Mouse (Mus musculus) spleen, adult 18-20 months (tissue): ENCODE data around the gene Supt4a.

Experiments used
- DNase-seq, 2 experiments: peaks; one replicate each; pipeline ENCODE4 v3.0.0; 2022; ENCODE audit warnings: mixed read lengths in 2 of 2

Gene Supt4a

DNA sequence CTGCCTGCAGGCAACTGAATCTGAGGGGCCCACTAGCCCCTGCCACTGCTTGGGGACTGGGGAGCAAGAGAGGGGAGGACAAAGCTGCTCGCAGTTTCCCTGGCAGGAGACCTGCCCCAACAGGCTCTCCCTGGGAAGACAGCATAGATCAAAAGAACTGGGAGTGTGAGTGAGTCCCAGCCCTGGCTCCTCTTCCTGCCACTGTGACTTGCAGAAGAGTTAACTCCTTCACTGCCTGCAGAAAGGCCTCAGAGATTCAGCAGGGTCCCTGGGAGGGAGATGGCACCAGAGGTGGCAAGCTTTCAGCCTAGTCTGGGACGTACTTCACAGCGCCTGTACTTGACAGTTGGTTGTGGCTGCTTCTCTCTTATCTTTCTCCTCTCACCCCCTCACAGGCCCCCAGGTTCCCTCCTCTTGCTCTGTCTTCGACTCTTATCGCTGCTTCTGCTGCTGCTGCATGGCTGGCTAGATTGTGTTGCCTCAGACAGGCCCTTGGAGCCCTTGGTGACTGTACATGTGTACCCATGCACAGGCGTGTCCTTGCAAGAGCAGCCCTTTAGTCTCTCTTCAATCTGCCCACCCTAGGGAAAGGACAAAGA, 11.3 kb upstream of the Supt4a start:
- DNase-seq, result no peak

GRCm38 (mm10) chr11:87727021-87727420, 10.3 kb upstream of the Supt4a start:
- no peak for DNase-seq

GRCm38 (mm10) chr11:87727471-87727870, 9.9 kb upstream of the Supt4a start:
- no peak for DNase-seq

DNA sequence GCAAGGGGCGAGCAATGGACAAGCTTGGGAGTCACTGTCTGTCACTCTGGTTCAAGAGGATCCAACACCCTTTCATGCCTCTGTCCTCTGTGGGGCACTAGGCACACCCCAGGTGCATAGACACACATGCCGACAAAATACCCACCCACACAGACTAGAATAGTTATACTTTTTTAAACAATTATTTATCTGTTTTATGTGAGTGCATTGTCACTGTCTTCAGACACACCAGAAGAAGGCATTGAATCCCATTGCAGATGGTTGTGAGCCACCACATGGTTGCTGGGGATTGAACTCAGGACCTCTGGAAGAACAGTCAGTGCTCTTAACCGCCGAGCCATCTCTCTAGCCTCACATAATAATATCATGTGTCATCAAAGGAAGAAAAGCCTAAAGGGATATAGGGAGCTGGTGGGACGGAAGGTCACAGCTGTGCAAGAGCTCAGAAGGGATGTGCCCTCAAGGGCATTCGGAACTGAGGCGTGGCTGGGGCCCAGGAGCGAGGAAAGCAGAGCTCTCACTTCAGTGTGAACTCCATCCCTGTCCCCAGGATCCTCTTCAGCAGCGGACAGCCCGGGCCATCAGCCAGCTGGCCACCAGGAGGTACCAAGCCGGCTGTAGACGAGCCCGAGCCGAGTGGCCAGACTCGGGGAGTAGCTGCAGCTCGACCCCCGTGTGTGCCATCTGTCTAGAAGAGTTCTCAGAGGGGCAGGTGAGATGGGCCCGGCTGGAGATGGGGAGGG, 8.3 kb upstream of the Supt4a start:
- DNase-seq, result no peak

DNA sequence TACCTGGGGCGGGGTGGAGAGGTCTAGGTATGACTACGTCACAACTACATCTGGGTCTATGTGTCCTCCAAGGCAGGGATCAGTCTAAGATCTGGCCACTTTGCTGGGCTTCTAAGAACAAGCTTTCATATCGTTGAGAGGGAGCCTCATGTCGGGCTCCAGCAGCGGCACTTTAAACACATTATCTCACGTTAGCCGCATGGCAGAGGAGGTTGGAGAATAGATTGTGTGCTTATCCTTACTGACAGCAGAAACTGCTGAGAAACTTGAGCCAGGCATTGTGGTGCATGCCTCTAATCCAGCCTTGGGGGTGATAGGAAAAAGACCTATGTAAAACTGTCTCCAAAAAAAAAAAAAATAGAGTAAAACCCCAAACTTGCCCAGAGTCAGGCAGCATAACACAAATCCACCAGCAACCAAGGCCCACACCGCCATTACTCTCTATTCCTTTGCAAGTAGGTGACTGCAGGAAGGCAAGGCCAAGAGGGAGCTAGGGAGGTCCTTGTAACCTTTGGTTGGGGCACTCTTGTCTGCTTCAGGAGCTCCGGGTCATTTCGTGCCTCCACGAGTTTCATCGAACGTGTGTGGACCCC, 7.7 kb upstream of the Supt4a start:
- DNase-seq, result no peak

DNA sequence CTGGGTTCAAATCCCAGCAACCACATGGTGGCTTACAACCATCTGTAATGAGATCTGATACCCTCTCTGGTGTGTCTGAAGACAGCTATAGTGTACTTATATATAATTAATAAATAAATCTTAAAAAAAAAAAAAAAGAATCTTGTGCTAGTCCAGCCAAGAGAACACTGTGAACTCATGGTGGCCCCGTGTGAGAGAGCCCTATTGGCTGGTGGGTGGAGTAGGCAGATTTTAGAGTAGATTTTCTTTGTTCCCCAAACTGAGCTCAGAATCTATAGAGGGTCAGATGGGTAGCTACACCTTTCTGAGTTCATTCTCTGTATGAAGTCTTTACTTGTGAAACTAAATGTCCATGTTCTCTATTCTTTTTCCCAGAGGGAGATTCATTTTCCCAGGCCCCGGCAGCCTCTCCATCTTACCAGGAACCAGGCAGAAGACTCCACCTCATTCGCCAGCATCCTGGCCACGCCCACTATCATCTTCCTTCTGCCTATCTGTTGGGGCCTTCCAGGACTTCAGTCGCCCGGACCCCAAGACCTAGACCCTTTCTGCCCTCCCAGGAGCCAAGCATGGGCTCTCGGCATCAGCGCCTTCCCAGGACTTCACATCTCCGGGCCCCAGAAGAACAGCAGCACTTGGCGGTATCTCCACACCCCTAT, 6.6 kb upstream of the Supt4a start:
- DNase-seq, result no peak

GRCm38 (mm10) chr11:87734346-87734745, 3.0 kb upstream of the Supt4a start:
- DNase-seq, result peak in 1 of 2 experiments; percentile 43

GRCm38 (mm10) chr11:87735691-87736090, 1.7 kb upstream of the Supt4a start:
- no peak for DNase-seq

DNA sequence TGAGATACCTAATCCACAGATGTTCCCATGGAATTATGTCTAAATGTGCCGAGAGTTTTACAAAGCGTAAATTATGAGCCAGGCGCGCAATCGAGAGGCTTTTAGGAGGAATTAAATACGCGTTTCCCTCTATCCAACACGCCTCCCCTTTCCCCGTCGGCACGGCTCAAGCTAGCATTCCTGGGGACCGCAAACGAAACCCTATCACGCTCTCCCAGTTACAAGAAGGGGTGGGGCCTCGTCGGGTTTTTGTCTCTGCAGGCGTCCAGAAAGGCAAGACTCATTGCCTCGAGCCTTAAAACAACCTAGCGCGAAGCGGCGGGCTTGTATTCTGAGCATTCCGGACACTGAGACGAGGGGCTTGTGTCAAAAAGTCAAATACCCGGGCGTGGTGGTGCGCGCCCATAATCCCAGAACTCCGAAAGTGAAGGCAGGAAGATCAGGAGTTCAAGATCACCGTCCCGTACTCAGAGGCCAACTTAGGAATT, 661 bp upstream of the Supt4a start:
- DNase-seq, result peak; percentile 56 to 62

DNA sequence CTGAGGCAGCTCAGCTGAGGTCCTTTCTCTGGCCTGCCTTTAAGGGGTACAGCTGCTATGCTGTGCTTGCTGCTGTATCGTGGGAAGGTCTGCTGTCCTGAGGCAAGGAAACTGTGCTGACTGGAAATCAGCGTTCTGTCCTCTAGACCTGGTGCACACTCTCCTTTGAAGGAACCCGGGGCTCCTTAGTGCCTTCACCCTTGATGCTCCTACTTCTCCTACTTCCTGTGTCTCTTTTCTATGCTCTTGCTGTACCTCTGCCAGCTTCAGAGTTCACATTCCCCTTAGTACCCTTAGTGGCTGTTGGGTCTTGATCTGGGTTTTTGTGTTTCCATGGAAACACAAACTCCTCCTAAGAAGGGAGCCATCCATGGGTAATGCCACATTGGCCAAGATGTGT, 6.3 kb downstream of the Supt4a start:
- DNase-seq, result no peak

DNA sequence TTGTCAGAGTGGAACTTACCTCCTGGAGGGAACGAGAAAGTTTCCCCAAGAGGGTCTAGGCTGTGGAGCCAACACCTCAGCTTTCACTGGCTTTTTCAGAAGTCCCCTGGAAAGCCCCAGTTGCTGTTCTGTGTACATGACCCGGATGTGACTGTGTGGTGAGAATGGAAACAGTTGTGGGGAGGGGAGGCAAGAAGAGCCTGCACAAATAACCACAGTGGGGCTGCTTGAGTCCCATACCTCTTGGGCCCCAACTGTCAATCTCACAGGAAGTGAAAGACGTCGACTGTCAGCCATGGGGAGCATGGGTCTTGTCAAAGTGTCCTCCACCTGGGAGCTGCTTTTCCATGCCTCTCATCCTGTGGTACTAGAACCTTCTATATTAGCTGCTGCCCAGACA, 7.6 kb downstream of the Supt4a start:
- DNase-seq, result peak; percentile 58 to 72

DNA sequence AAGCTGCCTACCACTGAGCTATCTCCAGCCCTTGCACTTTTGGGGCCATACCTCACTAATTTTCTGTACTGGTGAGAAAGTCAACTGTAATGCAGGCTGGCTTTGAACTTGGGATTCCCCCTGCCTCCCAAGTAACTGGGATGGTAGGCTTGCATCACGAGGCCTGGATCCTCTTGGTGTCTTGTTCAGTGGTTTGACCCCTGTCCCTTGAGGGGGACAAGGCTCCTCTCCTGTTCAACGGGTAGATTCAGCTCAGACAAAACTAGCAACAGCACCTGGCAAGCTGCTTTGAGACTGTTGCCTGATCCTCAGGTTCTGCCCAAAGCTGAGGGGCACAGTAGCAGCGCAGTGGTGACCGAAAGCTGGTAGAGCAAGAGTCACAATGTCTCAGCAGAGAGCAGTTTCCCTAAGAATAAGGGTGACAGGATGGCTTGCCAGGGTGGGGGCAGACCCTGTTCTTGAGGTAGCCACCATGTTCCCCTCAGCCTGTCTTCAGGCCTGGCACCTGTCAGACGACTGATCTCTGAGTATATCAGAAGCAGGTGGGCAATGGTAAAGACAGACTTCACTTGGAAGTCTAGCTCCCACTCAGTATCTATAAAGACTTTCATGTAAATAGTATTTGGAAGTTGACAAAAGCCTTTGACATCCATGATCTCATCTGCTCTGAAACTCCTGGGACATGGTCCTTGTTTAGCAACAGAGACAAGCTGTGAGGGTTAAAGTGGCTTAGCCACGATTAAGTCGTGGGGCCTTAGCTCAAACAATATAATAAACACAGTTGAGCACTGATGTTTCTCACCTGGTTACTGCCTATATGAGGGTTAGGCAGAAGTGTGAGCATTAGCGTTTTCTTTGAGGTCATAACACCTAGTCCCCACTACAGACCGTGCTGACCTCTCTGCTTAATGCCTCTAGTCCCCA, 8.5 kb downstream of the Supt4a start:
- DNase-seq, result peak; percentile 13 to 24

DNA sequence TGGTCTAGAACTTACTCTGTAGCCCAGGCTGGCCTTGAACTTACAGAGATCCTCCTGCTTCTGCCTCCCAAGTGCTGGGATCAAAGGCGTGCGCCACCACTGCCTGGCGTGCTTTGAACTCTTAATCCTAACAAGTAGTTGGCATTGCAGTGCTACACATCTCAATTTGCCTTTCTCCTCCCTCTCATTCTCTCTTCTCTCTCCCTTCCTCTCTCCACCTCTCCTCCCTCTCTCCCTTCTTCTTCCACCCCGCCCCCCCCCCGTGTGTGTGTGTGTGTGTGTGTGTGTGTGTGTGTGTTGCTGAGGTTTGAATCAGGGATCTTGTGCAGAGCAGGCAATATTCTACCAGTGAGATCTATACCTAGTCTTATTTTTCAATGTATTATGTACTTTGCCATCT, 10.0 kb downstream of the Supt4a start:
- DNase-seq, result no peak

- no peak for DNase-seq
These were observed 10.4 kb downstream of the Supt4a start for GRCm38 (mm10) chr11:87747716-87748115.

DNA sequence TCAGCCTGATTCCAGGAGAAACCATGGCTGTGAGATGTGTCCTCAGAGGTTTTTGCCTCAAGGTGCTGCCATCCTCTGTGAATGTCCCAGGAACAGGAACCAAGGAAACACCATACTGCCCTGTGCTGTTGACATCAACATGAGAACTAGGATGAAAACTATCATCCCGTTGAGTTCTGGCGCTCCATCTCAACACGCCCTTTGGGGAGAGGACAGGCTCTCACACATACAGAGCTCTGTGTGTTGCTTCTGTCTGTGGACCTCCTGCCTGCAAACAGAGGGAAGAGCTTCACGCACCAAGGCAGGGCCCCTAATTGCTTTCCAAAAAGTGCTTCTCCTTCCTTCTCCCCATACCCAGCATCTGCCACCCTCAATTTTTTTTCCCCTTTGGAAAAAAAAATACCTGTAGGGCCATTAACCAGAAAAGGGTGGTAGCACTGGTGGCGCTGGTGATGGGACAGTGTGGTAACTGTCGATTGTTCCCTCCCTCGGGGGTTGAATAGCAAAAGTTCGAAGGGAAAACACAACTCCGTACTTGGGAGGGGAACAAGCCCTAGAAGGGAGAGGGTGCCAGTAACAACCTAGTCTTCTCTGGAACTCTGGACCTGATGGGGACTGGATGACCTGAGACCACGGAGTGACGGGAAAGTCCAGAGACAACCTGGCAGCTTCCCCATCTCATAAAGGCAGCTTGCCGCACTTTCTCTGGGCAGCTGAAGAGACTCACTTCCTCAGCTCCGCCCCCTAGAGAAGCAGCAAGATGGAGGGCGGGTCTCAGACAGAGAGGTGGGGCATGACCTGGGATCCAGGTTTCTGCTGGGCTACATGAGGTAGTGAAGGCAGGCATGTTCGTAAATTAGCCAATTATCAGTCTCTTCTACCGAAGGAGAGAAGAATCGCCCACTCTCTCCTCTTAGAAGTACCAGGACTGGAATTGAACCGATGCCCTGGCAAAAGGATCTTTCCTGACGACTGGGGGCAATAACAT, 11.1 kb downstream of the Supt4a start:
- peak; percentile 77 to 84 for DNase-seq

- peak; percentile 84 to 94 for DNase-seq
These were observed 12.1 kb downstream of the Supt4a start for GRCm38 (mm10) chr11:87749192-87750042.

- no peak for DNase-seq
These were observed 12.7 kb downstream of the Supt4a start for GRCm38 (mm10) chr11:87750043-87750421.

DNA sequence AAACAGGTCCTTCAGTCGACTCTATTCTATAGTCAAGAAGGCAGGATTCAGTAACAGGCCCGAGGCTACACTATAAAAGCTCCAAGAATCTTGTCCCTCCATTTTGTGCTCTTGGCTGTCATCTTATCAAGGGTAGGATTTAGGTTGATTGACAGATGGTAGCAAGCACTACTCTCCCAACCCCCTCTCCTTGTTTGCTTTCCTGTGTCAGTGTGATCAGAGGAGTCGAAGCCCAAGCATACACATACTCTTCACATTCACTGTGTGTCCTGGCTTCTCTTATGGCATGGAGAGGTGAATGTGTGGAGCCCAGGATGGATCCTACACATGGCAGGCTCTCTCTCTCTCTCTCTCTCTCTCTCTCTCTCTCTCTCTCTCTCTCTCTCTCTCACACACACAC, 13.2 kb downstream of the Supt4a start:
- DNase-seq, result peak in 1 of 2 experiments; percentile 30

- peak in 1 of 2 experiments; percentile 36 for DNase-seq
These were observed 13.7 kb downstream of the Supt4a start for GRCm38 (mm10) chr11:87751031-87751430.

DNA sequence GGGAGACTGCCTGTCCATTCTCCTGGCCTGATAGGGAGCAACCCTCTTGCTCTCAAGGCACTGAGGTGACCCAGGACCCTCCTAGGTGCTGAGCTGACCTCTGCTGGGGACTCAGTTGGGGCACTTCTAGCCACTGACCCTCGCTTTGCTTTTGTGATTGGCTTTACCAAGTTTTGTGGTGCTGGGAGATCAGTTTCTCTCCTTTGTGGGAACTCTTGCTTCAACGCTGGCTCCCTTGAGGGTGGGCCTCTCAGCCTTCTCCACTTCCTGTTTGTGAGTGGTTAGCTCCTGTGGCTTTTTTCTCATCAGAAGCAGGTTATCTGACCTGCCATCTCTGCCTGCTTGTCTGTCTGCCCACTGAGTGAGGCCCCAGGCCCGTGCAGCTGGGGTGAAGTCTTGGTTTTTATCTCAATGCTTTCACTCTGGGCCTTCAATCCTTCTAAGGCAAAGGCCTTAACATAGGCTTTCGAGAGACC, 14.2 kb downstream of the Supt4a start:
- peak; percentile 67 to 72 for DNase-seq
